Mouse (Mus musculus) right cerebral cortex, postnatal 36 days (tissue): Measurements from ENCODE around the gene Stk32b.

Source experiments
- DNase-seq, 2 experiments: peaks; one replicate each; pipeline ENCODE4 v3.0.0; 2022; ENCODE audit warnings: low spot score in 2 of 2, mixed read lengths in 1 of 2

The Stk32b gene

DNA sequence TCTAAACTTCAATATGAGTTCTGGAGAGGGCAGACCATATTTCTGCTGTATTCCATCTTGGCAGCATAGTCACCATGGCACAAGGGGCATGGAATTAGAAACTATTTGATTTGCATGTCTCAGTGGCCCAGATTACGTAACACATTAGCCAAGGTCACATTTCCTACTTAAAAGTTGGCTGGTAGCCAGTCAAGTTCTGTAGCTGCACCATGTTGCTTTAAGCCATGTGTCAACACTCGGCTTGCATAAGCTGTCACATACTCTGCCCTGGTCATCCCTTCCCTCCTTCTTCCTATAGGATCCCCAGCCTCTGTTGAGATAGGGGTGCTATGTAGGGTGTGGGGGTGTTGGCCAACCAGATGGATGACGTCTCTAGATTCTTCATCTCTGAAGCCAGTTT, 196.5 kb downstream of the Stk32b start:
- no peak for DNase-seq

DNA sequence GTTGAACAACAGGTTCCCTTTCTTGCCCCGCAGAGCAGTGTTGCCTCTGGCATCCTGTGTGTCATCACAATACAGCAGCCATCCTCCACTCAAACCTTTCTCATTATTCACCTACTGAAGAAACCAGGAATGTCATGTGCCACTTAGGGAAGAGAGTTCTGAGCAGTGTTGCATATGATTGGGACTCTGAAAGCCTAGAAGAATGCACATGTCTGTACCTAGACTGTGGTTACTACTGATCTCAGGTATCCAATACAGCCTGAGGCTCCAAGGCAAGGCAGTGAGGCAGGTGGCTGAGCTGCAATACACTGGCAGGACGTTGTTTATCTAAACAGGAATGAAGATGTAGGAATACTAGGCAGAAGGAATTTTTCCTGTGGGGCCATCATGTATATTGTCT, 204.5 kb downstream of the Stk32b start:
- no peak for DNase-seq

DNA sequence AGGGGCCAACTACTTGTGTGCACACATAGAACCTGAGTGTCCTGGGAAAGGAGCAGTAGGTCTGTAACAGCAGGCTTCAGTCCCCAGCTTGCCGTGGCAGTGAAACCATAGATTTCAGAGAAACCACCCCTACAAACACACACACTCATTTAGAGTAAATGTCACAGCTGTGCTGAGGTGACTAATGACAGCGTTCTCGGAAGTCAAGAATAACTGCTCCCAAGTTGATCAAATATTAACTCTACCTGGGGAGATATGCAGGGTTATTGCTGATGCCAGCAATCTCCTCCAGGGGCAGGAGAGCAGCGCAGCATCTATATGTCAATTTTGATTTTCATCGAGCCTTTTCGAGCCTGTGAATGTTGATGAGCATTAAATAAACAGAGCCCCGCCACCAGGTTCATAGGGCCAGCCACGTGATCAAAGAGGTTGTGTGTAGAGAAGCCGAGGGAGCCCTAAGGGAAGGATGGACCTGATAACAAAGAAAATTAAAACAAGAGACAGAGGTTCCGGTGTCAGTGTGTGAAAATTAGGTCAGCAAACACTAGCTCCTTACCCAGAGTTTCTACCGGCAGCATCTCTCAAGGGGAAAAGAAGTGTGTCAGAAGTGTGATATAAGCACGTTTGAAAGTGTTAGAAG, 210.0 kb downstream of the Stk32b start:
- no peak for DNase-seq

DNA sequence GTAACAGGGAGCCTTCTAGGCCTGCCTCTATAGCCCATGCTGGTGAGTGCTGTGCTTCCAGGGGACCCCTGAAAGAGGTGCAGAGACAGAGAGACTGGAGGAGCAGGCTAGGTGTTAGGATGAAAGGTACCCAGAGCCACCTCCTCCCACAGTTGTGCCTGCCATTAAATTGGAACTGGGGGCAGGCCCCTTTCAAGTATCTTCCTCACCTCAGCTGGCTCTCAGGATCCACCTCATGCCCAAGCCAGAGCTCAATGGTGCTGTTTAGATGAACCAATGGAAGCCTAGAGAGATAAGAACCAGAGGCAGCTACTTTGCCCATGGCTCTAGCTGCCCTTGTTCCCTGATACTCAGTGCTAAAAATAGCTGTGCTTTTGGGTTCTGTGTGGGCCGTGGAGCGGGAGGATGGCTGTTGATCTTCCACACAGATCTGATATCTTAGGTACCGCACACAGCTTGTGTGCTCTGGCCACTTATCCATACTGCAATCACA, 221.9 kb downstream of the Stk32b start:
- no peak for DNase-seq

DNA sequence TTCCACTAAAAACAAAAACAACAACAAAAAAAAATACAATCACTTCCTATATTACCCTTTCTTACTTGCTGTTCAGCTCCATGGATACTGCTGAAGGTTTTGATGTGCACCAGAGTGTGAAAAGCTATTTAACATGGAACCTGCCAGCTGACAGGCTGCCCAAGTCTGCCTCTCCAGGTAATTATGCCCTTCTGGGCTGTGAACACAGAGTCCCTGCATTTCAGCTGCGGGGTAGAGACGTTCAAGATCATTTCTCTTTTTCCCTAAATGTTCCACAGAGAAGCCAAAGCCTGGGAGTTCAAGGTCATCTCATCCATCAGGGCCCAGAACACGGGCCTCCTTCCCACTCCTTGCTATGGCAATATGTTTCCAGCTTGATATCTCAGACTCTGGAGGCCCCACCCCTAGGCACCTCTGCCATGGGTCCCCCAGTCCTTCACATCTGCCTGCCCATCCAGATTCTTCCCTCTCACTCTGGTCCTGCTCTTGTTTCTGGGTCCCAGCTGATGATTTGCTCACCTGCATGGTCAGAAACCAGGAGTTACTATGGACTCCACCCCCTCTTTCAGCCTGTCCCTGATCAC, 244.9 kb downstream of the Stk32b start:
- no peak for DNase-seq

DNA sequence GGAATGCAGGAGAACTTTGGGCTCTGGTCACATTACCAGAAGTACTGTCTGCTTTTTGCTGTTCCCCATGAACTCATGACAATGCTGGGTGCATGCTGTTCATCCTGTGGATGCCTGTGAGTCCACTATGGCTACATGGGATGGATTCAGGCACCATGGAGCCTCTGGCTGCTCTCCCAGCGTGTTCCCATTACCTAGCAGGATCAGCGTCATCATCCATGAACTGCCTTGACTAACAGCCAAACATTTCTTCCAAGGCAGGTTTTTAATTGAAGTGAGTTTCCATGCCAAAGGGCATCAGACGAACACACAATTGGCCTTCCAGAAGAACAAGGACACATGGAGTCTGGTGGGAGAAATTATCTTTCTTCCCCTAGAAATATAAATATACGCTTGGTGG, 245.4 kb downstream of the Stk32b start:
- no peak for DNase-seq

DNA sequence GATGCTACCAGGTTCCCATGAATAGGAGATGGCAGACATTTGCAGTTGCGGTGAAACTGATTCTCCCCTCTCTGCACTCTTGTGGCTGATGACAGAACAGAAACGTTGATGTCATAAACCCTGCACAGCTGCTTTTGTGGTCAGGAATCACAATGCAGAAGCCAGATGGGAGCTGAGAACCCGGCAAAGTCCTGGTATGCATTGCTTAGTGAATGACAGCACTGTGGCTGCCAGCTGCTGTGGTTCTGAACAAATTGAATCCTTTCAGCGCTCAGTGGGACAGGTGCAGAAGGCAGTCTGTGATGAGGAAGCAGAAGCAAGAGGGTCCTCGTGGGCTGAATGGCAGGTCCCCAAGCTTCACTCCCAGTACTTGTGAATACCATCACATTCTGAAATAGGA, 247.9 kb downstream of the Stk32b start:
- DNase-seq: no peak

DNA sequence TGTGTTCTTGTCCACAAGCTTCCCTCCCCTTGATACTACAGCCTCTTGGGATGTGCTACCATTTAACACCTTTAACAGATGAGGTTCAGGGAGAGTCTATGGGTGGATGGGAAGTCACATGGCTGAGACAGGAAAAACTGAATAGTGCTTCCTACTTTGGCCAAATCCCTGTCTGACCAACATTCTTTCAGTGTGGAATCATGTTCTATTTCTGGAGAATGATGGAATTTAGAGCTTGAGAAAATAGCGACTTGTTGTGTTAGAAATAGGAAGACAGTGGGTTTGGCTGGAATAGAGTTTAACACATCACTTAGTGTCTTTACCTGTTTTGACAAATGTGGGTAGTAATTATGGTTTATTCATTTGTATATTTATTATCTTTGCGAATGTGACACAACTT, 249.3 kb downstream of the Stk32b start:
- no peak for DNase-seq

DNA sequence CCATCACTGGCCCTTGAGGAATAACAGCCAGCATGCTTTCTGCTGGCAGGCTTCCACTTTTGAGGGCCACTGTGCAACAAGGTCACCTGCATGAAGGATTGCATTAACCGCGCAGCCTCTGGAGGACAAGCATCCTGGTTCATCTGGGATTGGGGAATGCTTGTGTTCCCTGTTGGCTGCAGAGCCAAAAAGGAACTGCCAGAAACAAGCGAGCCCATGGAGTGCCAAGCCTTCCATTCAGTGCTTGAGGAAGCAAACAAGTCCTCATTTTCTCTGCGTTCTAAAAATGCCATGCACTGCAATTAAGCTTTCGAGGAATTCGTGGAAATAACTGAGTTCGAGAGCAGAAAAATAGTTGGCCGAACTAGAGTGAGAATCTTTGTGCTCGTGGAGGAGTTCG, 251.5 kb downstream of the Stk32b start:
- peak in 1 of 2 experiments; percentile 9 for DNase-seq

DNA sequence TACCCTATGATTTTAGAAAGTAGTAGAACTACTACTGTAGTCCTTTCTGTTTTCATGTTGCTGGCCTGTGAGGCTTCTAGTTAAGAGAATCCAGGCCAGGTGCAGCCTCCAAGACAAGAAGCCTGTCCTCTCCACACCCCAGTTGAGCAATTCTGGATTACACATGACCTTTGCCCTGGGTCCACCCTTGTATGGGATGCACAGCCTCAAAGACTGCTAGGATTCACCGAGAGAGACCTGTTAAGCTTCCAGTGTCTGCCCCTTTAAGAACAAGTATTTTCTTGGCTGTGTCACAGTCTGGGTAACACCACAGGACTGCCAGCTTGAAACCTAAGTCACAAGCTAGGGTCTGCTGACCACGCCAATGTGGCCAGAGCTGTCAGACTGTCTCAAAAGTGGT, 258.7 kb downstream of the Stk32b start:
- no peak for DNase-seq

DNA sequence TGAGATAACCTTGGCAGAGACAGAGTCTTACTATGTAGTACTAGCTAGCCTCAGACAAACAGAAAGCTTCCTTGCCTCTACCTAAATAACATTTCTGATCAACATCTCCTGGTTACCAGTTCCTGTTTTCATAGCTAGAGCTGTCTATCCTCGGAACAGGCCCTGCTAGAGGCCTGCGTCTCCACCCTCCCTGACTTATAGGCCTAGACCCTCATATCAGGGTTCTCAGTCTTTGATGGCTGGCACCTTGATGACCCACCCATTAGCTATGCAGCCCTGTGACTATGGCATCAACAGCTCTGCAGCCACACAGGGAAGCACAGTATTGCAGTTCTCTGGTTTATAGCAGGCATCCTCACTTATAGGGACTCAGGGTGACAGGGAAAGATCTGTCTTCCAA, 259.1 kb downstream of the Stk32b start:
- DNase-seq: no peak

DNA sequence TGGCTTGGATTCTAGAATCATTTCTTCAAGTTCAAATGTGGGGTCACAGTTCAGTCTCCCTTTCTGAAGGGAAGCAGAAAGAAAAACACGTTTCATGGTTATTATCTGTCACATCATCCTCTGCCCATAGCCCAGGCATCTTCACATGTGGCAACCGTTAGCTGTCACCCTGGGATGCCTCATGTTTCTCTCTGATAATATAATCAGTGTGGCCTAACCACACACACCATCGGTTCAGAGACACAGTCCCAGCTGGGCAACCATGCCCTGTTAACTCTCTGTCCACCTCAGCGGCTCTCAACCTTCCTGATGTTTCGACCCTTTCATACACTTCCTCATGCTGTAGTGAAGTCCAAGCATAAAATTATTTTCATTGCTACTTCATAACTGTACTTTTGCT, 259.8 kb downstream of the Stk32b start:
- no peak for DNase-seq

DNA sequence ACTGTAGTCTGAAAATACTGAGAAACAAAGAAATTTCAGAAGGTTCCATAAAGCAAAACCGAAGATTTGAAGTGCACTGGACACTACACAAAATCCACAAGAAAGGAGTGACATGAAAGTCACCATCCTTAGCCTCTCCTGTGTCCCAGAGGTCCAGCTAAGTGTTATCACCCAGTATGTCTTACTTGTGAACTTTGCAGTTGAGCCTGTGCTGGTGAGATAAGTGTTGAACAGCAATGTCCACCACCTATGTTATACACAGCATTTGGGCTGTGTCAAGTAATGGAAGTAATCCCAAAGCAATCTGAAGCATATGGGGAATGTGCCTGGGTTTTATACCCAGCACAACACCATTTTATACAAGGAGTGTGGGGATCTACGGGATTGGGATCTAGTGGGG, 260.4 kb downstream of the Stk32b start:
- DNase-seq: no peak

DNA sequence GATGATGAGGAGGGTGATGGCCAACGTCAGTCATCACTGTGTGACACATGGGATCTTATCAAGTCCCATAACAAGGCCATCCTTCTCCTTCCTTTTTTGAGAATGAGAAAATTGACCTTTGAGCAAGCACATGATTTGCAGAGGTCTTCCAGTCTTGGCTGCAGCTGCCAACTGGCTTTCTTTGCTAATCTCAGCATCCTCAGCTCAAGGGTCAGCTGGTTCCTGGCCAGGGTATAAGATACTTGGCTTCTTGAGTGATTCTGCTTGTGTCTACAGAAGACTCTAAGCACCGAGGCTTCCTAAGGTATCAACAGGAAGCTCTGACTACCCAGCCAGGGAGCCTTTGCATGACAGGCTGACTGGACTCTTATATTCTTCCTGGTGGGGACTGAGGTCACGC, 269.4 kb downstream of the Stk32b start:
- DNase-seq: no peak

DNA sequence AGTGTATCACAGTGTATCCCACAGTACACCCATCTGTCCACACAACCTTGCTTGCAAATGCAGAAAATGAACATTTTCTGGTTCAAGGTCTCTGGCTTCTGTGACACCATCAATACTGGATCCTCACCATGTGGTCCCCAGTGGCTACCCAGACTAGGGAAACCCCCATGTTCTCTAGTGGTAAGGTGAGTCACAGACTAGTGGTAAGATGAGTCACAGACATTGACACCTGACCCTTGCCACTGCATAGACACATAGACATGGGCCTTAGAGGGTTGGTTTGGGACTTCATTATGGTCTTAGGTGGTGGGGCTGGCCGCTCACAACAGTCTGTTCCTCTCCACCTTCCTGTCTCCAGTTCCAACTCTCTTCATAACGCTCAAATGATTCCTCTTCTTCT, 274.2 kb downstream of the Stk32b start:
- no peak for DNase-seq

DNA sequence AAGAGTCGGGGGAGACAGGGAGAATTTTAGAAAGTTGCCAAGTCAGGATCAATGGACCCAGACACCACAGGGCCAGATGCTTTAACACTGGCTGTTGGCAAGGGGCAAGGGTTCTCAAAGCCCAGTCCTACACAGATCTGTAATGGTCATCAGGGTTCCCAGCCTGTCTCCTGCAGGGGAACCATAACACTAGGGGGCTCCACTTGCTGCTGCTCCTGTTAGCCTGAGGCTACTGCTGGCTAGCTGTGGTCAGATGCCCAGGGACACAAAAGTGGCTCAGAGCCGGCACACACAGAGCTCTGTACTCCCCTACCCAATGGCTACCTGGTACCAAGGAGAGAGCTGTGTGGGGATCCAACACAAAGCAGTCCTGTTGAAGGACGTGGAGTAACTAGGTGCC, 281.6 kb downstream of the Stk32b start:
- no peak for DNase-seq

DNA sequence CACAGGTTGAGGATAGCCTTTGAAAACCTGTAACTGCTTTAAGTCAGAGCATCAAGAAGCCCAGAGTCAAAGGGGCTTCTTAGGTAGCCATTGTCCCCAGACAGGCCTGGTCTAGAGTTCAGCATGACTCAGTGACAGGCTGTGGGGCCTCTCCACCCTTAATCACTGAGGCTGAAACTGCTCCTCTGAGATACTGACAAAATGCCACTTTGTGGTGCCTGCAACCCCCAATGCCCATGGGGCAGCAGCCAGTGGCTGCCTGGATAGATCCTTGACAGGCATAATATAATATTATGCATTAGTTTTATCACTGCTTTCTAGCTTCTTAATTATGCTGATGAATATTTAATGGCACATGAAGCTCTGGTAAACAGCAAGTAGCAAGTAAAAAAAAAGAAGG, 289.8 kb downstream of the Stk32b start:
- no peak for DNase-seq

DNA sequence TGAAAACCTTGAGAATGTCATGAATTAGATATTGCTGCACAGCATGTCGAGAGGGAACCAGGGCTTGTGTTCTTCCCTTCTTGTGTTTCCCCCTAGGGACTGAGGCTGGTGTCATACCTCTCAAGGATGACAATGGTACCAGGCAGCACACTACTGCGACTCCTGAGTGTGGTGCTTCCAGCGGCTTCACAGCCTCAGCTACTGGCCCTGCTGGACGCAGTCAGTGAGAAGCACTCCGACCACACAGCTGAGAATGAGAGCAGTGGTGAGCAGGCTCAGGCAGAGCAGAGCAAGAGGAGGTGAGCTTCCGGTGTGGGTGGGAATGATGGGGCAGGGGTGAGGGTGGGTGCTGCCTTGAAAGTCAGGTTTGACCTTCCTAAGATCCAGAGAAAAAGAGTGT, 297.9 kb downstream of the Stk32b start:
- no peak for DNase-seq
